Mouse (Mus musculus): ENCODE data around the gene St6galnac3.

- TF ChIP-seq CTCF (IDR thresholded peaks at IDR 0.05; ENCODE audit: insufficient read depth, low read length) = no peak
- no peak for TF ChIP-seq POLR2A (IDR thresholded peaks at IDR 0.05; ENCODE audit: borderline replicate concordance, extremely low read depth, low read depth, low read length)
These were observed 535.1 kb downstream of the St6galnac3 start for GRCm38 (mm10) chr3:153189685-153190467.

Data from lung, adult 2 months (tissue).